Mouse (Mus musculus): ENCODE measurements at regions not wholly inside any gene's neighbourhood (a gene's known extent, or its start where the extent isn't known, plus 50 kb on each side); places are given as distances from the start of the nearest gene placed in this dataset.

DNA sequence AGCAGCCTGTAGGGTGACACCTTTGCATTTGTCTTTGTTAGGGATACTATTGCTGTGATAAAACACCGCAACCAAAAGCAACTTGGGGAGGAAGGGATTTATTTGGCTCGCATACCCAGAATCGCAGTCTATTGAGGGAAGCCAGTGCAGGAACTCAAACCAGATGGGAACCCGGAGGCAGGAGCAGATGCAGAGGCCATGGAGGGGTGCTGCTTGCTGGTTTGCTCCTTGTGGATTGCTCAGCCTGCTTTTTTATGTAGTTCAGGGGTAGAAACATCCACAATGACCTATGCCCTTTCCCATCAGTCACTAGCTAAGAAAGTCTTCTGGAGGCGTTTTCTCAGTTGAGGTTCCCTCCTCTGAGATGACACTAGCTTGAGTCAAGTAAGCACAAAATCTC lies 133.9 kb downstream of the Irx2 start:
- no peak for TF ChIP-seq CTCF (conservative IDR thresholded peaks at IDR 0.05)
- Histone ChIP-seq H3K27ac (no peak overlapping the region), H3K4me3 (no peak overlapping the region)
- no peak for DNase-seq (ENCODE audit: low spot score in 2 of 2)

DNA sequence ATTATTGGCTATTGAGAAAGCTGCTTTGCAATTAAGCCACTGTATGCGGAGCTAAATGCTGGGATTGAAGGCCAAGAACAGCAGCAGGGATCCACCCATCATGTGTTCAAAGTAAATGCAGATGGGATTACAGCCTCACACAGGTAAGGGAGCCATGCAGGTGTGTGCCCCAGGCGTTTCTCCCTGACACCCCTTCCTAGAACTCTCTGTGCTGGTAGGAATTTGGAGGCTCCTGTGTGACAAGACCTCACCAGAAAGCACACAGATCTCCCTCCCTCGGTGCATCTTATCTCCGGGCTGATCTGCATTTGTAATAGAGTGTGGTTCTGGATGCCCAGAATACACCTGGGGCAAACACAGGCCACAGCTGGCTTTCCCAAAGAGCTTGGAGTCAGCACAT lies 134.7 kb downstream of the Irx2 start:
- no peak for TF ChIP-seq CTCF (conservative IDR thresholded peaks at IDR 0.05)
- Histone ChIP-seq H3K27ac (no peak overlapping the region), H3K4me3 (no peak overlapping the region)
- no peak for DNase-seq (ENCODE audit: low spot score in 2 of 2)

DNA sequence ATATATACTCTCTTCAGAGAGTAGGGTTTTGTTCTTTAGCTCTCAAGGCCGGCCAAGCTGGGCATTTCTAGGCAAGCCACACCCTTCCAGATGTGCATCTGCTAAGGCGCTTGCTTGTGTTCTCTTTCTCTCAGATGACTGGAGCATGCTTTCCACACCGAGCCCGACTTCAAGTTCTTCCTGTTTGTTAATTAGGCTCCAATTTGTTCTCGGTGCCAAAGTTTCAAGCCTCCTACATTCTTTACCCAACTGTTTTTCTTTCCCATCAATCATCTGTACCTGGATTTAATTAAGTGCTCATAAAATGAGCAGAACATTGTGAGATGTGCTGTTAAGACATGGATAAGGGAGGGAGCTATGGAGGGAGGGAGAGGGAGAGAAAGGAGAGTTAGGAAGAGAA lies 138.7 kb downstream of the Irx2 start:
- Histone ChIP-seq H3K27ac (no peak overlapping the region), H3K4me3 (no peak overlapping the region)
- DNase-seq (ENCODE audit: low spot score in 2 of 2): no peak
- TF ChIP-seq CTCF (conservative IDR thresholded peaks at IDR 0.05): no peak

DNA sequence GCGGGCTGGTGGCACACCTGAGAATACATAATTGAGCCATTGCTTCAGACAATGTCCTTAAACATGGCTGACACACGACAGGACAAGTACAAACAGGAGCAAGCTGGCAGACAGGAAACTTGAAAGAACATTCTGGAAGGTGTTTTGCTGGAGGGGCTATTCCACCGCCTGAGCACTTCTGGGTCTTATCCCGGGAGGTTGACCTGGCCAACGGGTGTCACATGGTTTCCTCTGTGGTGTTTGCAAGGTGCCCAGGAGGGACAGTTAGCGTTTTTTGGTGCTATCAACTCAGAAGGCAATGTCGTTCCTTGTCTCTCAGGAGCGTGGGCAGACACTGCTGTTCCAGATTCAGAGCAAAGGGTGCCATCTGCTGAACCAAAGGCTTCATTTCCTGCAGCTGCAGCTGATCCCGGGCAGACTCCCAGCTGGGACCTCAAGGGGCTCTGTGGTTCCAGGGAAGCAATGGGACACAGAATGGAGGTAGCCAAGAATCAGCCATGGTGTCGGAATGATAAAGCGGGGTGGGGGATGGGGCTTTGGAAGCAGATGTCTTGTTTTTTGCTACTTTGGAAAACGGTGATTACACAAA lies 140.5 kb downstream of the Irx2 start:
- peak; percentile 63 for TF ChIP-seq CTCF (conservative IDR thresholded peaks at IDR 0.05)
- peak; percentile 57 to 58 for DNase-seq (ENCODE audit: low spot score in 2 of 2)
- no peak overlapping the region for H3K4me3 ChIP-seq
- H3K27ac ChIP-seq: no peak overlapping the region

DNA sequence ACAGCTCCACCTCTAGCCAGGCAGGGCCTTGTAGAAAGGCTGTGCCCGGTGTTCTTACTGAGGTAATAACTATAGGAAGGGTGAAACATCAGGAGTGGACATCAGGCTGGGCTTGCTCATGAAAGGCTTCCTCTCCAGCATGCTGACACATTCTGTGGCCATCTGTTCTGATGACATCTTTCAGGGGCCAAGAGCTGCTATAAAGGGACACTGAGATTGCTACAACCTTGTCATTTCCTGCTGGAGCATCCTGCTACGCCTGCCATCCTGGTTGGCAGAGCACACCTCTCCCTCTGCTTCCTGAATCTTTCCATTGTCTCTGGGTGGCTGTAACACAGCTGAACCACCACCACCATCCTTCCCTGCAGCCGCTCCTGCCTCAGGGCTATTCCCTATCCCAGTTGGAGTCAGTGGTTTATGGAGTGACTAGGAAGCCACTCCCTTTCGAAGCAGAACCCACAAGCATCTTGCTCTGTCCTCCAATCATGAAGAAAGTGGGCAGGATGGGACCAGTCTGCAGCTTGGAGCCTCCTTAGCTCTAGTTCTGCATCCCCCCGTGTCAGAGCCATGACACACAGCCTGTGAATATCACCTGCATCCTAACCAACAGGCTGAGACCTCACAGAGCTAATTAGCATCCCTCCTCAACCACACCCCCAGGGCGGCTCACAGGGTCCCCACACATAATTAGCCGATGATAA lies 154.6 kb downstream of the Irx2 start:
- Histone ChIP-seq H3K27ac (no peak overlapping the region), H3K4me3 (no peak overlapping the region)
- no peak for DNase-seq (ENCODE audit: low spot score in 2 of 2)
- TF ChIP-seq CTCF (conservative IDR thresholded peaks at IDR 0.05): no peak

DNA sequence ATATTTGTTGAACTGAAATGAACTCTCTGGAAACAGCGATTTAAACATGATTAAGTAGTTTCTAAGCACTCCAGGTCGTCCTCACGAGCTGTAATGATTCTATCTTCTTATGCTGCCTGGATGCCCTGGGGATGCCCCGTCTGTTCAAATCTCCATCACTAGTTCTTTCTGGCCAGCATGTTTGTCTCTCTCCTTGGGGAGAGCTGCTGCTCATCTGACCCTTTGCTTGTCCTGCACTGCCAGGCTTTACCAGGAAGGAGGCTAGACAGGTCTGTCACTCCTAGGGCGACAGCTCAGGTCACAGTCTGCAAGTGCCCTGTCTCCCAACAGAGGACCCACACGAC lies 155.1 kb downstream of the Irx2 start:
- no peak for DNase-seq (ENCODE audit: low spot score in 2 of 2)
- Histone ChIP-seq H3K4me3 (no peak overlapping the region), H3K27ac (no peak overlapping the region)
- TF ChIP-seq CTCF (conservative IDR thresholded peaks at IDR 0.05): no peak

DNA sequence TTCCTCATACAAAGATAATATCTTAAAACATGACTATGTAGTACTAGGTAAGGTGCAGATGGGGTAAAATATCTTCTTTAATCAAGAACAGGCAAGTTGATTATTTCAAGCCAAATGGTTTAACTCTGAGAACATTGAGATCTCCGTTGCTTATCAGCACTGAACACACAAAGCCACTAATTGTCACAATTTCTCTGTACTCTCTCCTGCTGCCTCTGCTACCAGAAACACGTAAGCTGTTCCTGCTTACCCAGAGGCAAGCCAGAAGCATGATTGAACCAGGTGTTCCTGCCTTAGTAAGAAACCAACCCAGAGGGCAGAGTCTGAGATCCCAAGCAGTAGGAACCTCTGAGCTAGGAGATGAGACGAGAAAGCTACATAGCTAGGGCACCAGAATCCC lies 164.1 kb downstream of the Irx2 start:
- no peak for DNase-seq (ENCODE audit: low spot score in 2 of 2)
- H3K4me3 ChIP-seq: no peak overlapping the region
- no peak for TF ChIP-seq CTCF (conservative IDR thresholded peaks at IDR 0.05)
- H3K27ac ChIP-seq: no peak overlapping the region

DNA sequence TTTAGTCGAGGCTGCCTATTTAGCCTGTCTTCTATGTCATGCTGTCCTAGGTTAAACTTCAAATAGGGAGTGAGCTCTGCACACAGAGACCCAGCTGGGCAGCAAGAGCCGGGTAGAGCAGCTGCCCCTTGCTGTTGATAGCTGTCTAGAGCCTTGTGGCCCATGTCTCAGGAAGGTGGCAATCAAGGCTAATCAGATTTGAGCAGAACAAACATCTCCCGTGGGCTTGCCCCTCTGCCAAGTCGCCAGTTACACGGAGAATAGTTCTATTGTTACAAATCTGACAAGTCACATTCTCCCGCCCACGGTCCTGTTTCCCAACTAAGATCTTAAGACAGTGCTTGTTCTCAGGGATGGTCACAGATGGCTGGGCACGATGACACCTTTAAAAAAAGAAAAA lies 171.4 kb downstream of the Irx2 start:
- no peak for TF ChIP-seq CTCF (conservative IDR thresholded peaks at IDR 0.05)
- H3K4me3 ChIP-seq: no peak overlapping the region
- no peak for DNase-seq (ENCODE audit: low spot score in 2 of 2)
- no peak overlapping the region for H3K27ac ChIP-seq

DNA sequence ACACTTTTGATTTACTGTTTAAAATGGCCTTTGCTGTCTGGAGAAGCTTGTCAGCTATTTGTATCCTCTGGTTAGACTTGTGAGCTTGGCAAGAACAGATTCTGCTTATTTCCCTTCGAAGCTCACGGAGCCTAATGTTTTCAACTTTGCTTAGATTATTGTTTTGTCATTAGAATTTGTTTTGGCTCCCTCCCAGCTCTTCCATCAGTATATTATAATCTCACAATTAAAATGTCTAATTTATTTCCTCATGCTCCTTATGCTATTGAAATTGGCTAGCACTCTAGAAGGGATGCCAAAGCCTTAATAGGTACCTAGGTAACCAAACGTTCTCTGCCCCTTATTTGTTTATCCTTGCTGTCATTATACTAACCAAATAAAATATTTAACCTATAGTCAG lies 171.9 kb downstream of the Irx2 start:
- no peak for TF ChIP-seq CTCF (conservative IDR thresholded peaks at IDR 0.05)
- Histone ChIP-seq H3K4me3 (no peak overlapping the region), H3K27ac (no peak overlapping the region)
- no peak for DNase-seq (ENCODE audit: low spot score in 2 of 2)

DNA sequence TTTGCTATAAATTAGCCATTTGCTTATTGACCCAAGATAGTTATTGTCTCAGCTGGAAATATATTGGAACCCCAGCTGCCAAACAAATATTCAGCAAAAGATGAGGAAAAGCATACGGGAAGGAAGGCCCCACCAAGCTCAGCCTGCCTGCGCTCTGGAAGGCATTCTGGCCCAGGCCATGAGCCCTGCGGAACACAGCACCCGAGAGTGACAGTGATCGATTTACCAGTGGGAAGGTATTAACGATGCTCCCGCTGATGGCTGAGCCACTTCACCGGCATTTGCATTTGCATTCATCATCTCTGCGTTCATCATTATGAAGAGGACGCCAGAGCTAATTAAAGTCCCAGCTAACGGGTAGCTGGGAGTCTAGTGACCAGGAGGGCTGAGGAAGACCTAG lies 174.8 kb downstream of the Irx2 start:
- H3K4me3 ChIP-seq: no peak overlapping the region
- no peak for TF ChIP-seq CTCF (conservative IDR thresholded peaks at IDR 0.05)
- DNase-seq (ENCODE audit: low spot score in 2 of 2): no peak
- H3K27ac ChIP-seq: no peak overlapping the region

DNA sequence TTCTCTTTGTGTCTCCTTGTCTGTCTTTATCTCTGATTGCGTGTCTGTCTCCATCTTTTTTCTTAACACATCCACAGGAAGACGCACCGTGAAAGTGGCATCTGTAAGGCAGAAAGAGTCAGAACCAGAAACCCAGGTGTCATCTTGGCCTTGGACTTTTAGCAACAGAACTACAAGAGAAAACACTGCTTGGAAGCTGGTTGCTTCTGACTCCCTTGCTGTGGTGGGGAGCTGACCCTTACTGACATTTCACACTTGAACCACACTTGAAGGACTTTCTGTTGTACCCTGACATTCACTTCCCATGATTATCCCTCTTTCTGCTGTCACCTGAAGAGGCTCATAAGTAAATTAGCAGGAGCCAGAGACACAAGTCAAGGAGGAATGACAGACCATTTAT lies 180.6 kb downstream of the Irx2 start:
- Histone ChIP-seq H3K27ac (no peak overlapping the region), H3K4me3 (no peak overlapping the region)
- DNase-seq (ENCODE audit: low spot score in 2 of 2): no peak
- TF ChIP-seq CTCF (conservative IDR thresholded peaks at IDR 0.05): no peak

DNA sequence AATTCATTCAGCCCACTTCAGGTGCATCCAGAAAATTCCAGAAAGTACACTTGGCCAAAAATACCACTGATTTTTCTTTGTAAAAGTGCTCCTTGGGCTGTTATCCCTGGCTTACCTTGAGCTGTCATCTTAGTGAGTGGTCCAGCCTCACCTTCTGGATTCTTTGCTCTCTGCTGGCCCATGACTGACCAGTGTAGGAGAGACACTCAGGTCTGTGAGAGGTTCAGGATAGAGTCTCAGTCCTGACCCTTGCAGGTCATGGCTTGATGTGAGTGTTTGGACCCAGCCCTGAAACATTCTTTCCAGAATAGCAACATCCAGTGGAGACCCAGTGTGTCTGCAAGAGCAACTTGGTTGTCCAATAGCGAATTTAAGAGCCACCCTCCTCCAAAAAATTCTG lies 182.0 kb downstream of the Irx2 start:
- Histone ChIP-seq H3K27ac (no peak overlapping the region), H3K4me3 (no peak overlapping the region)
- DNase-seq (ENCODE audit: low spot score in 2 of 2): no peak
- TF ChIP-seq CTCF (conservative IDR thresholded peaks at IDR 0.05): no peak

DNA sequence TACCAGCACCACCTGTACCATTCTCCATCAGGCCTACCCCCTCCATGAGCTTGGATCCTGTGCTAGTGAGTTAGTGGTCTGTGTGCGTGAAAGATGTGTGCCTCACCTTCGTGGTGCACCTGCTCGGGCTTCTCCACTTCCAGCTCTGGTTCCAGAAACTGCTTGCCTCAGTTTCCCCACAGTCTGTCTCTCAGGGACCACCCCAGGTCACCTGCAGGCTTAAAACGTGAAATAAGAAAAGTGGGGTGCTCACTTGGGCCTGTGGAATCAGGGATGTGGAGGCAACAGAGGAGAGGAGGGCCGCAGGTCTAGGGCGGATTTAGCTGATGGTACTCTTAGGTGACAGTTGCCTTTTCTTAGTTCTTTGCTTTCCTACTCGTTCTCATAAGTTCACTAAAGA lies 186.0 kb downstream of the Irx2 start:
- no peak for DNase-seq (ENCODE audit: low spot score in 2 of 2)

DNA sequence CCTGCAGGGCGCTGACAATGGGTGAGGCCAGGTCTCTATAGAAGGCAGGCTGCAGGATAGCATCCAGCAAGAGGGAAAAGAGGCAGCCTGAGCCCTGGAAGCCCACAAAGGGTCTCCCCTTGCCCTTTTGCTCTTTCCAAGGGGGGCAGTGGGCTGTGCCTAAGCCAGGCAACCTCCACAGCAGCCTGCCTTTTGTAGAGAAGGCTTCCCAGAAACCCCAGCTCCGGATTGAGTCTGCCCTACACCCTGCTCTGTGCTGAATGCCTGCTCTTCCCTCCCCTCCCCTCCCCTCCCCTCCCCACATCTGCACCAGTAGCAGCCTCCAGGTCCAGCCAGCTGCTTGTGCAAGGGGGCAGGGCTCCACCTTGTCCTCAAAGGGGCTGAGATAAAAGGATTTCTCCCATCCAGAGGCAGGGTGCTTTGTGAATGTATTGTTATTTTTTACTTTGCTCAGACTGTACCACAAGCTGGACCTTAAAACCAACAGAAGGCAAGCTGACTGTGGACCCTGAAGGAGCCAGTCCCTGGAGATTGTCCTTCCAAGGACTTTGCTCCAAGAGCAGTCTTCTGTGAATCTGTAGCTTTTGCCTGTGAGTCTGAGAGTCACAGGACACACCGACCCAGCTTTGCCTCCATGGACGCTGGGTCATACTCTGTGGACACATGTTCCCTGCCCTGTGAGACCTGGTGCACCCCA lies 186.8 kb downstream of the Irx2 start:
- Histone ChIP-seq H3K27ac (no peak overlapping the region), H3K4me3 (no peak overlapping the region)
- no peak for TF ChIP-seq CTCF (conservative IDR thresholded peaks at IDR 0.05)
- no peak for DNase-seq (ENCODE audit: low spot score in 2 of 2)

More for the DNA sequence above, 186.0 kb downstream of the Irx2 start:
- TF ChIP-seq CTCF (conservative IDR thresholded peaks at IDR 0.05): no peak
- H3K4me3 ChIP-seq: no peak overlapping the region
- H3K27ac ChIP-seq: no peak overlapping the region

Data from layer of hippocampus, adult 2 months (tissue).